Mouse (Mus musculus) hindbrain, postnatal 0 days (tissue): Measurements from ENCODE around the gene Ddr2. TPM values are rescaled to one million over a fixed set of nuclear protein-coding genes. Genes with fewer than 3 reads are reported as not detected.
A peak's percentile ranks its signal among the peaks of the same experiment; 100 is the strongest.

Experiments used
- ATAC-seq: fragments of 200-750 bp; cut with Nextera tagmentation; 2 replicates; pipeline ENCODE4 v1.8.0; 2017; ENCODE audit warnings: mild to moderate bottlenecking, moderate TSS enrichment, moderate library complexity
- DNase-seq: peaks from one replicate; pipeline ENCODE4 v3.0.0-alpha.2; 2015; ENCODE audit warnings: low spot score
- H3K27ac ChIP-seq: fragments of 300-500 bp; sonication (generic); 2 replicates; pipeline ENCODE4 v1.5.1; 2014; ENCODE audit warnings: mild to moderate bottlenecking
- H3K27me3 ChIP-seq: fragments of 300-500 bp; sonication (generic); 2 replicates; pipeline ENCODE4 v1.6.1; 2014; ENCODE audit warnings: low read length, mixed read lengths; ENCODE audit not compliant: insufficient read depth
- H3K36me3 ChIP-seq: fragments of 300-500 bp; sonication (generic); 2 replicates; pipeline ENCODE4 v1.6.1; 2014; ENCODE audit warnings: low read length, mixed read lengths; ENCODE audit not compliant: insufficient read depth
- H3K4me1 ChIP-seq: fragments of 300-500 bp; sonication (generic); 2 replicates; pipeline ENCODE4 v1.6.1; 2014; ENCODE audit warnings: antibody characterized with exemption, low read length, mixed read lengths; ENCODE audit not compliant: insufficient read depth
- H3K4me2 ChIP-seq: fragments of 300-500 bp; sonication (generic); 2 replicates; pipeline ENCODE4 v1.6.1; 2014; ENCODE audit warnings: low read depth, mild to moderate bottlenecking, low read length, moderate library complexity, mixed read lengths
- H3K4me3 ChIP-seq: fragments of 300-500 bp; sonication (generic); 2 replicates; pipeline ENCODE4 v1.5.1; 2014; ENCODE audit warnings: low read length
- H3K9ac ChIP-seq: fragments of 300-500 bp; sonication (generic); replicated peaks from 2 replicates; pipeline ENCODE4 v1.6.1; 2014; ENCODE audit warnings: mild to moderate bottlenecking, low read length, moderate library complexity, mixed read lengths
- H3K9me3 ChIP-seq: fragments of 300-500 bp; sonication (generic); 2 replicates; pipeline ENCODE4 v1.6.1; 2016; ENCODE audit warnings: low read length, mixed read lengths
- CTCF ChIP-seq: IDR thresholded peaks from 2 replicates; pipeline ENCODE4 v1.5.1; 2016; ENCODE audit warnings: antibody characterized with exemption, control low read depth, low read depth
- WGBS: fragments of 180-500 bp; shearing (Covaris S2); extraction: QIAGEN DNeasy Blood & Tissue Kit; methylation state at CpG from one replicate; pipeline ENCODE4 v1.1.7; 2014; 5-methylcytosine and 5-hydroxymethylcytosine counted together
- polyA plus RNA-seq: library from polyadenylated mRNA; unstranded; fragments of >200 nt; fragmentation: Nextera tagmentation; extraction: Ambion mirVana; gene quantifications from 2 replicates; pipeline ENCODE4 v1.2.1, GENCODE M21; 2015
- total RNA-seq: library from RNA; depleted of rRNA; stranded (reverse); fragments of >200 nt; gene quantifications from 2 replicates; pipeline ENCODE4 v1.2.3, GENCODE M21; 2014

Ddr2 gene
- total and polyA plus RNA-seq, 2 experiments from 2014 or later = 8.5 to 9.6 TPM

- TF ChIP-seq CTCF = no peak
- no peak overlapping the region for H3K4me3 ChIP-seq
- H3K9me3 ChIP-seq = no peaks in the 10 kb centered on the region
- H3K27me3 ChIP-seq = no peaks in the 10 kb centered on the region
- DNase-seq (no peak), ATAC-seq (no peak)
- no peak overlapping the region for H3K27ac ChIP-seq
- no peak overlapping the region for H3K9ac ChIP-seq
- H3K4me2 ChIP-seq = no peak overlapping the region
- H3K4me1 ChIP-seq = no peaks in the 10 kb centered on the region
- 26% methylated on average over 1 of the region's 1 CpGs for WGBS
- H3K36me3 ChIP-seq = no peaks in the 10 kb centered on the region
Observed at GRCm38 (mm10) chr1:169986166-169986565, 124.4 kb downstream of the Ddr2 start.

- WGBS = 89% methylated on average over 4 of the region's 4 CpGs
- ATAC-seq = no peak
- H3K27ac ChIP-seq = no peak overlapping the region
Observed at GRCm38 (mm10) chr1:169977621-169978020, 132.9 kb downstream of the Ddr2 start.

GRCm38 (mm10) chr1:169971998-169972397, 138.6 kb downstream of the Ddr2 start:
- ATAC-seq = no peak
- WGBS = 74% methylated on average over 2 of the region's 2 CpGs

More at GRCm38 (mm10) chr1:169977621-169978020, 132.9 kb downstream of the Ddr2 start:
- Histone ChIP-seq H3K4me3 (no peak overlapping the region), H3K9me3 (no peaks in the 10 kb centered on the region), H3K9ac (no peak overlapping the region), H3K4me1 (no peaks in the 10 kb centered on the region), H3K4me2 (no peak overlapping the region), H3K36me3 (no peaks in the 10 kb centered on the region), H3K27me3 (no peaks in the 10 kb centered on the region)
- TF ChIP-seq CTCF = no peak
- no peak for DNase-seq

GRCm38 (mm10) chr1:169970936-169971335, 139.6 kb downstream of the Ddr2 start:
- Histone ChIP-seq H3K9ac (no peak overlapping the region), H3K36me3 (peaks cover 3% of the 10 kb centered on the region; the same call in 1 of the 2 replicates), H3K4me3 (no peak overlapping the region), H3K9me3 (no peaks in the 10 kb centered on the region), H3K4me1 (0 out of 2 replicates have a peak, but pooled peaks cover 6% of the 10 kb centered on the region), H3K27me3 (no peaks in the 10 kb centered on the region), H3K27ac (no peak overlapping the region), H3K4me2 (no peak overlapping the region)
- TF ChIP-seq CTCF = no peak
- no peak for DNase-seq
- ATAC-seq = no peak
- 96% methylated on average over 4 of the region's 4 CpGs for WGBS

More at GRCm38 (mm10) chr1:169971998-169972397, 138.6 kb downstream of the Ddr2 start:
- Histone ChIP-seq H3K4me1 (0 out of 2 replicates have a peak, but pooled peaks cover 6% of the 10 kb centered on the region), H3K9me3 (no peaks in the 10 kb centered on the region), H3K27me3 (no peaks in the 10 kb centered on the region), H3K36me3 (no peaks in the 10 kb centered on the region), H3K27ac (no peak overlapping the region), H3K4me2 (no peak overlapping the region), H3K9ac (no peak overlapping the region), H3K4me3 (no peak overlapping the region)
- TF ChIP-seq CTCF = no peak
- no peak for DNase-seq

- TF ChIP-seq CTCF = no peak
- H3K4me2 ChIP-seq = peak overlapping the region; percentile 88
- ATAC-seq = peak; percentile 55
- WGBS = 3% methylated on average over 6 of the region's 9 CpGs
- no peak for DNase-seq
- H3K27me3 ChIP-seq = no peaks in the 10 kb centered on the region
- H3K27ac ChIP-seq = peak overlapping the region; percentile 45; the same call in 1 of the 2 replicates
- H3K4me1 ChIP-seq = 0 out of 2 replicates have a peak, but pooled peaks cover 6% of the 10 kb centered on the region
- peak overlapping the region; percentile 71 for H3K4me3 ChIP-seq
- H3K36me3 ChIP-seq = peaks cover 17% of the 10 kb centered on the region; the same call in 1 of the 2 replicates
- H3K9ac ChIP-seq = peak overlapping the region; percentile 51
- H3K9me3 ChIP-seq = no peaks in the 10 kb centered on the region
Observed at GRCm38 (mm10) chr1:169969516-169969886, 141.1 kb downstream of the Ddr2 start.

GRCm38 (mm10) chr1:169968792-169969515, 141.6 kb downstream of the Ddr2 start, which contains the start of gene Hsd17b7:
Gene Hsd17b7, minus strand, starts transcription at chr1:169969241.
- ATAC-seq = peak; percentile 100
- Histone ChIP-seq H3K9me3 (no peaks in the 10 kb centered on the region), H3K36me3 (peaks cover 17% of the 10 kb centered on the region; the same call in 1 of the 2 replicates), H3K4me1 (0 out of 2 replicates have a peak, but pooled peaks cover 6% of the 10 kb centered on the region), H3K27ac (peak within 1 kb of the TSS; percentile 66), H3K9ac (peak within 1 kb of the TSS; percentile 51), H3K4me3 (peak within 1 kb of the TSS; percentile 71), H3K4me2 (peak within 1 kb of the TSS; percentile 88), H3K27me3 (no peaks in the 10 kb centered on the region)
- 2% methylated on average over 48 of the region's 48 CpGs for WGBS
- no peak for TF ChIP-seq CTCF
- DNase-seq = peak; percentile 99

GRCm38 (mm10) chr1:169953106-169953505, 157.5 kb downstream of the Ddr2 start:
- no peak for TF ChIP-seq CTCF
- WGBS = 86% methylated on average over 10 of the region's 10 CpGs
- H3K27ac ChIP-seq = no peak overlapping the region
- H3K9me3 ChIP-seq = no peaks in the 10 kb centered on the region
- ATAC-seq (no peak), DNase-seq (no peak)
- H3K36me3 ChIP-seq = peaks cover 20% of the 10 kb centered on the region; the same call in 1 of the 2 replicates
- H3K4me2 ChIP-seq = no peak overlapping the region
- H3K27me3 ChIP-seq = no peaks in the 10 kb centered on the region
- H3K4me3 ChIP-seq = no peak overlapping the region
- no peak overlapping the region for H3K9ac ChIP-seq
- H3K4me1 ChIP-seq = no peaks in the 10 kb centered on the region
